Mouse (Mus musculus): ENCODE results near the gene Palld. TPM values are rescaled to one million over a fixed set of nuclear protein-coding genes. Genes with fewer than 3 reads are reported as not detected.

Palld gene
- polyA plus RNA-seq, 1 experiment = 47.5 TPM

- no peaks in the 10 kb centered on the region for H3K27me3 ChIP-seq (replicated peaks; ENCODE audit: control insufficient read depth, insufficient read depth, low read length)
- no peak for DNase-seq
- peaks cover 15% of the 10 kb centered on the region for H3K4me1 ChIP-seq (ENCODE audit: control insufficient read depth, insufficient read depth, low read length)
- H3K4me3 ChIP-seq (ENCODE audit: insufficient read depth, low read depth, low read length) = no peak overlapping the region
- 71% methylated on average over 6 of the region's 6 CpGs for WGBS
- H3K27ac ChIP-seq (ENCODE audit: insufficient read depth, low read depth, low read length) = no peak overlapping the region
- H3K36me3 ChIP-seq (ENCODE audit: control insufficient read depth, insufficient read depth, low read length) = no peaks in the 10 kb centered on the region
- TF ChIP-seq CTCF (conservative IDR thresholded peaks at IDR 0.05; ENCODE audit: insufficient read depth, insufficient read length, low read depth, low read length) (no peak), POLR2A (IDR thresholded peaks at IDR 0.05; ENCODE audit: low read depth, low read length) (no peak)
Measured at GRCm38 (mm10) chr8:61572697-61573096, 329.8 kb downstream of the Palld start.

- Histone ChIP-seq H3K36me3 (ENCODE audit: control insufficient read depth, insufficient read depth, low read length) (no peaks in the 10 kb centered on the region), H3K4me1 (ENCODE audit: control insufficient read depth, insufficient read depth, low read length) (peaks cover 14% of the 10 kb centered on the region), H3K27ac (ENCODE audit: insufficient read depth, low read depth, low read length) (no peak overlapping the region), H3K4me3 (ENCODE audit: insufficient read depth, low read depth, low read length) (no peak overlapping the region), H3K27me3 (replicated peaks; ENCODE audit: control insufficient read depth, insufficient read depth, low read length) (no peaks in the 10 kb centered on the region)
- no peak for TF ChIP-seq POLR2A (IDR thresholded peaks at IDR 0.05; ENCODE audit: low read depth, low read length)
- TF ChIP-seq CTCF (conservative IDR thresholded peaks at IDR 0.05; ENCODE audit: insufficient read depth, insufficient read length, low read depth, low read length) = no peak
- WGBS = 85% methylated on average over 2 of the region's 2 CpGs
- DNase-seq = no peak
Measured at GRCm38 (mm10) chr8:61570637-61571036, 331.9 kb downstream of the Palld start.

GRCm38 (mm10) chr8:61569721-61570120 lies 332.8 kb downstream of the Palld start:
- Histone ChIP-seq H3K27me3 (replicated peaks; ENCODE audit: control insufficient read depth, insufficient read depth, low read length) (no peaks in the 10 kb centered on the region), H3K4me3 (ENCODE audit: insufficient read depth, low read depth, low read length) (no peak overlapping the region), H3K27ac (ENCODE audit: insufficient read depth, low read depth, low read length) (no peak overlapping the region), H3K36me3 (ENCODE audit: control insufficient read depth, insufficient read depth, low read length) (no peaks in the 10 kb centered on the region), H3K4me1 (ENCODE audit: control insufficient read depth, insufficient read depth, low read length) (peaks cover 6% of the 10 kb centered on the region; the same call in 1 of the 2 replicates)
- DNase-seq = no peak
- TF ChIP-seq CTCF (conservative IDR thresholded peaks at IDR 0.05; ENCODE audit: insufficient read depth, insufficient read length, low read depth, low read length) (no peak), POLR2A (IDR thresholded peaks at IDR 0.05; ENCODE audit: low read depth, low read length) (no peak)
- whole genome bisulfite sequencing = 81% methylated on average over 4 of the region's 4 CpGs

GRCm38 (mm10) chr8:61569211-61569610 lies 333.3 kb downstream of the Palld start:
- Histone ChIP-seq H3K4me3 (ENCODE audit: insufficient read depth, low read depth, low read length) (no peak overlapping the region), H3K36me3 (ENCODE audit: control insufficient read depth, insufficient read depth, low read length) (no peaks in the 10 kb centered on the region), H3K27ac (ENCODE audit: insufficient read depth, low read depth, low read length) (no peak overlapping the region), H3K27me3 (replicated peaks; ENCODE audit: control insufficient read depth, insufficient read depth, low read length) (no peaks in the 10 kb centered on the region), H3K4me1 (ENCODE audit: control insufficient read depth, insufficient read depth, low read length) (peaks cover 4% of the 10 kb centered on the region; the same call in 1 of the 2 replicates)
- TF ChIP-seq POLR2A (IDR thresholded peaks at IDR 0.05; ENCODE audit: low read depth, low read length) (no peak), CTCF (conservative IDR thresholded peaks at IDR 0.05; ENCODE audit: insufficient read depth, insufficient read length, low read depth, low read length) (no peak)
- no peak for DNase-seq

- 39% methylated on average over 4 of the region's 4 CpGs for WGBS
- H3K4me1 ChIP-seq (ENCODE audit: control insufficient read depth, insufficient read depth, low read length) = peaks cover 12% of the 10 kb centered on the region
- peak; percentile 25 for DNase-seq
- TF ChIP-seq CTCF (conservative IDR thresholded peaks at IDR 0.05; ENCODE audit: insufficient read depth, insufficient read length, low read depth, low read length) (no peak), POLR2A (IDR thresholded peaks at IDR 0.05; ENCODE audit: low read depth, low read length) (no peak)
- H3K27me3 ChIP-seq (replicated peaks; ENCODE audit: control insufficient read depth, insufficient read depth, low read length) = no peaks in the 10 kb centered on the region
- no peak overlapping the region for H3K27ac ChIP-seq (ENCODE audit: insufficient read depth, low read depth, low read length)
- no peaks in the 10 kb centered on the region for H3K36me3 ChIP-seq (ENCODE audit: control insufficient read depth, insufficient read depth, low read length)
- H3K4me3 ChIP-seq (ENCODE audit: insufficient read depth, low read depth, low read length) = no peak overlapping the region
Measured at GRCm38 (mm10) chr8:61563378-61563777, 339.1 kb downstream of the Palld start.

- TF ChIP-seq CTCF (conservative IDR thresholded peaks at IDR 0.05; ENCODE audit: insufficient read depth, insufficient read length, low read depth, low read length) (no peak), POLR2A (IDR thresholded peaks at IDR 0.05; ENCODE audit: low read depth, low read length) (no peak)
- no peaks in the 10 kb centered on the region for H3K36me3 ChIP-seq (ENCODE audit: control insufficient read depth, insufficient read depth, low read length)
- peaks cover 15% of the 10 kb centered on the region for H3K4me1 ChIP-seq (ENCODE audit: control insufficient read depth, insufficient read depth, low read length)
- DNase-seq = no peak
- no peak overlapping the region for H3K27ac ChIP-seq (ENCODE audit: insufficient read depth, low read depth, low read length)
- H3K27me3 ChIP-seq (replicated peaks; ENCODE audit: control insufficient read depth, insufficient read depth, low read length) = no peaks in the 10 kb centered on the region
- 91% methylated on average over 4 of the region's 4 CpGs for WGBS
- no peak overlapping the region for H3K4me3 ChIP-seq (ENCODE audit: insufficient read depth, low read depth, low read length)
Measured at GRCm38 (mm10) chr8:61562626-61563025, 339.9 kb downstream of the Palld start.

- no peak for DNase-seq
- 93% methylated on average over 5 of the region's 5 CpGs for WGBS
- Histone ChIP-seq H3K4me3 (ENCODE audit: insufficient read depth, low read depth, low read length) (no peak overlapping the region), H3K27me3 (replicated peaks; ENCODE audit: control insufficient read depth, insufficient read depth, low read length) (no peaks in the 10 kb centered on the region), H3K27ac (ENCODE audit: insufficient read depth, low read depth, low read length) (no peak overlapping the region), H3K36me3 (ENCODE audit: control insufficient read depth, insufficient read depth, low read length) (no peaks in the 10 kb centered on the region), H3K4me1 (ENCODE audit: control insufficient read depth, insufficient read depth, low read length) (peaks cover 27% of the 10 kb centered on the region)
- TF ChIP-seq CTCF (conservative IDR thresholded peaks at IDR 0.05; ENCODE audit: insufficient read depth, insufficient read length, low read depth, low read length) = no peak
- no peak for TF ChIP-seq POLR2A (IDR thresholded peaks at IDR 0.05; ENCODE audit: low read depth, low read length)
Measured at GRCm38 (mm10) chr8:61561220-61561619, 341.3 kb downstream of the Palld start.

Data from kidney, adult 2 months (tissue).